Mouse (Mus musculus): ENCODE data around the gene Klk11. TPM values are rescaled to one million over a fixed set of nuclear protein-coding genes. Genes with fewer than 3 reads are reported as not detected.

Klk11 gene
- polyA plus RNA-seq (2017; shearing (Covaris generic)), result under 1 TPM in 1 of 2 experiments, not detected in 1; 0.36 TPM

- ATAC-seq, result no peak
Measured at GRCm38 (mm10) chr7:43774364-43774763, at the start of gene Klk11. TSS of gene Klk11 (plus strand) at chr7:43774604.

DNA sequence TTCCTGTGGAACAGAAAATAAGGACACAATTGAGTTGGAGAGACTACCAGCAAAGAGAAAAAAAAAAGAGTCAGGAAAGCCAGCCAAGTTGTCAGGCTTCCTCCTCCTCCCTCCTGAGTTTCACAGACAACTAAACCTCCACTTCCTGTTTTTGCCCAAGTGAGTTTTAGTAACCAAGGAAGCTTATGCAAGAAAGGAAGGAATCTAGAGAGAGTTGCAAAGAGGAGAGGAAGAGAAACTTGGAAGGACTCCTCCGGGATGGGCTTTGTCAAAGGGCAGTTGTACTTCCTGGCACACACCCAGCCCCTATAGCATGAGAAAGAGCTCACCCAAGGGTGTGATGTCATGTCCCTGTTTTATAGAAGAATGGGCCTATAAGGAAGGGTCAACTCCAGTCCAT, 26.6 kb upstream of the Klk11 start:
- ATAC-seq, result no peak

DNA sequence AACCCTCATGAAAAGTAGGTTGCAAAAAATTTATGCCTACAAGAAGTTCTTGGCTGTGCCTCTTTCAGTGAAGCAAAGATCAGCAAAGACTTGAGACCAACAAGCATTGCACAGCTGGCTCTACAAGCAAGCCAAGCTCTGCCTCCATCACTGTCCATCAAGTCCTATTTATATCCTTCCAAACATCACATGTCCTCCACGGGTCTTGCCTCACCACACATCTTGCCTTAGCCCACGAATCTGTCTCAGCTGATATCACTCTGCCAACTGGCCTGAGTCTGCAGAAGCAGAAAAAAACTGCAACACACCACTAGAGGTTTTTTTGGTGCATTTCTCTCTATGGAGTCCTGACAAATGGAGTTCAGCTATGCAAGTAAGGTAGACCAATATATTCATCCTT, 21.6 kb upstream of the Klk11 start:
- ATAC-seq, result no peak

DNA sequence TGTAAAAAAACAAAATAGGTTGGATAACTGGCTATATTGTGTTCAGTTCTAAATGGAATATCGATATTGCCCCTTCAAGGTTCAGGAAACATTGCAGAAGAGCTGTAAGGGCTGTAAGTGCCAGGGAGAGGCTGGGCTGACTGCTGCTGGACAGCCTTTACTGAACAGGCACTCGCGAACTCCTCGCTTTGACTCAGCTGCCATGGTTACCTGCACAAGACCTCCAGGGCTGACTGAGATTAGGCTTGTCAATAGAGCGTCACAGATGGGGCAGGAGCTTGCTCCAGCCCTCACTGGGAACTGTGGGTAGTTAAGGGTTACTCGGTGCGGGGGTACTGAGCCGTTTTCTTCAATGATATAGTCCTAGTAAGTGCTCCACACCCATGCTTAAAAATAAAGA, 7.9 kb upstream of the Klk11 start:
- ATAC-seq, result no peak

DNA sequence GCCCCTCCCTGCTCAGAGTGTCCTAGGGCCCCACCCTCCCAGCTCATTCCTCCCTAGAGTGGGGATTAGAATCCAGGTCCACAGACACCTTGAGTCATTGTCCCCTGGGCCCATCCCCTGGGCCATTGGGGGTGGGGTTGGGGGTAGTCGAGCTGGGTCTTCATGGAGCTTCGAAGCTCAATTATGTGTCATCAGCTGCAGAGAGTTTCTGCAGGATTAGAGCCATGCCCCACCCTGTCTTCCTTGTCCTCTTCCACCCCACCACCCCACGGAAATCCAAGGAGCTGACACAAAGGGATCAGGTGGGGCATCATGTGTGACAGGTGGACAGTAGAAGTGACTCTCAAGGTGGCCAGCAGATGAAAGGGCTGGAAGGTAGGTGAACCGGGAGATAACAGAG, 5.8 kb upstream of the Klk11 start, which contains the start of gene Klk12:
Gene Klk12, plus strand, starts transcription at position 301 of the 400 bp plus-strand sequence.
- ATAC-seq, result no peak

DNA sequence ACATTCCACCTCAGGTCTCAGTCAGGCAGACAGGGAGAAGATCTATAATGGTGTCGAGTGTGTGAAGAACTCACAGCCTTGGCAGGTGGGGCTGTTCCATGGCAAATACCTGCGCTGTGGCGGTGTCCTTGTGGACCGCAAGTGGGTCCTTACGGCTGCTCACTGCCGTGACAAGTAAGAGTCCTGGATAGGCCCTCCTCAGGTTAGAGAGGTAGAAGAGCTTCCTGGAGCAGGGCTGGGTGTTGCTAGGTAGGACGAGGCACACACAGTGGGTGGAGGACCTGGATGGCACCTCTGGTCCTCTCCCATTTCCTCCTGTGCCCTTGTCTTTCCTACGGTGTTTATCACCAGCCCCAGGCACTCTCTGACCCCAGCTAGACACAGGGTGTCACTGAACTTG, 4.8 kb upstream of the Klk11 start:
- no peak for ATAC-seq

DNA sequence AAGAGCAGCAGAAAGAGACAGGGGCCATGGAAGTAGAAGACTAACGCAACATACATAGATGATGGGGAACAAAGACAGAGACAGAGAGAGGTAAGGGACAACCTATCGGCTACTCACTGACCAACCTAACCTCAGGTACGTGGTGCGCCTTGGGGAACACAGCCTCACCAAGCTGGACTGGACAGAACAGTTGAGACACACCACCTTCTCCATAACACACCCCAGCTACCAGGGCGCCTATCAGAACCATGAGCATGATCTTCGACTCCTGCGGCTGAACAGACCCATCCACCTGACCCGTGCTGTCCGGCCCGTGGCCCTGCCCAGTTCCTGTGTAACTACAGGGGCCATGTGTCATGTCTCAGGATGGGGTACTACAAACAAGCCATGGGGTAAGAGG, 3.7 kb upstream of the Klk11 start:
- ATAC-seq, result no peak

- no peak for ATAC-seq
Measured at GRCm38 (mm10) chr7:43771916-43772315, 2.5 kb upstream of the Klk11 start.

DNA sequence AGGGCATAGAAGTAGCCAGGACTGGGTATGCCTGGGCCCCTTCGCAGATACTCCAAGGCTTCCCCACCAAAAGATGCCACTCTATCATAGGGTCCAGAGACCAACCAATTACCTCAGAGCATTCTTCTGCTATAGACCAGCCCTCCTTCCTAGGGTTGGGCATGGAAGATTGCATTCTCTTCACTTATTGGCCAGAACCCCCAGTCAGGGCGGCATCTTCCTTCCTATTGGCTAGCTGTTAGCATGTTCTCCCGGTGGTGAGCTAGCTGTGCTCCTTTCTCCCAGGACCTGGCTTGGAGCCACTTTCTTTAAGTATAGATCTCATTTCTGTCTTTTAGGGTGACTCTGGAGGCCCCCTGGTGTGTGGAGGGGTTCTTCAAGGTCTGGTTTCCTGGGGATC, 1.5 kb upstream of the Klk11 start:
- no peak for ATAC-seq

- no peak for ATAC-seq
Measured at GRCm38 (mm10) chr7:43774802-43775201, 398 bp downstream of the Klk11 start.

- ATAC-seq, result no peak
Measured at GRCm38 (mm10) chr7:43775311-43776057, 1.1 kb downstream of the Klk11 start.

DNA sequence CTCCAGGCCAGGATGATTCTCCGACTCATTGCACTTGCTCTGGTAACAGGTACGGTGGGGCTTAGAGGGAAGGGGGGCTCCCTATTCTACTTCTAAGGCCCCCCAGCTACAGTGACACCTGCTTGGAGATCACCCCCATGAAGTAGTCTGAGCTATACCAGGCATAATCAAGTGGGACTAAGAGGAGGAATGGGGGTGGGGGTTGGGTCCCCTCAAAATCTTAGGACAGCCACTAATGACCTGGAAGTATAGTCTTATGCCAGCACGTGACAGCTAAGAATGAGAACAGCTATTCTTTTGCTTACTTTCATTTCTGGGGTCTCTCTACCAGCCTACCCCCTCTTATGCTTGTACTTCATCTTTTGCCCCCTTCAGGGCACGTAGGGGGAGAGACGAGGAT, 2.1 kb downstream of the Klk11 start:
- no peak for ATAC-seq

- no peak for ATAC-seq
Measured at GRCm38 (mm10) chr7:43777423-43777822, 3.0 kb downstream of the Klk11 start.

DNA sequence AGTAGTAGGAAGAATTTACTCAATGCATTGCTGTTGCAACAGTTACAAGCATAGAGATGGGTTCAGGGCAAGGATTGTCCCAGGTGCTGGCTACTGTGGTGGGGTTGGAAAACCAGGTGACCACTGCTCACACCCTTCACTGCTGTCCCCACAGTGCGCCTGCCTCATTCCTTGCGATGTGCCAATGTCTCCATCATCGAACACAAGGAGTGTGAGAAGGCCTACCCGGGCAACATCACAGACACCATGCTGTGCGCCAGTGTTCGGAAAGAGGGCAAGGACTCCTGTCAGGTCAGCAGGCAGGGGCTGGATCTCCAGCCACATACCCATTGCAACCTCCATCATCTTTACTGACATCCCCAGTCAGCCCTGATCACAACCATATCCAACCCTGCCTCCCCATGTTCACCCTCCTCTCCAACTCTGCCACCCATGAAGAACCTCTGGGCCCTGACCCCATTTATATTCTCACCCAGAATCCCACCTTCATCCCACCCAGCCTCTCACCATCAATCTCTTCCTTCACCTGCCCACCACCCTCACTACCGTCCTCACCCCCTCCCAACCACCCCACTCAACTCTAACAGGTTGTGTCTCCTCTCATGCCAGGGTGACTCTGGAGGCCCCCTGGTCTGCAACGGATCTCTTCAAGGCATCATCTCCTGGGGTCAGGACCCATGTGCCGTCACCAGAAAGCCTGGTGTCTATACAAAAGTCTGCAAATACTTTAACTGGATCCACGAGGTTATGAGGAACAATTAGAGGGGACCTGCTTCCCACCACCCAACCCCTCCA, 4.0 kb downstream of the Klk11 start:
- no peak for ATAC-seq

GRCm38 (mm10) chr7:43780241-43780640, 5.8 kb downstream of the Klk11 start:
- no peak for ATAC-seq

DNA sequence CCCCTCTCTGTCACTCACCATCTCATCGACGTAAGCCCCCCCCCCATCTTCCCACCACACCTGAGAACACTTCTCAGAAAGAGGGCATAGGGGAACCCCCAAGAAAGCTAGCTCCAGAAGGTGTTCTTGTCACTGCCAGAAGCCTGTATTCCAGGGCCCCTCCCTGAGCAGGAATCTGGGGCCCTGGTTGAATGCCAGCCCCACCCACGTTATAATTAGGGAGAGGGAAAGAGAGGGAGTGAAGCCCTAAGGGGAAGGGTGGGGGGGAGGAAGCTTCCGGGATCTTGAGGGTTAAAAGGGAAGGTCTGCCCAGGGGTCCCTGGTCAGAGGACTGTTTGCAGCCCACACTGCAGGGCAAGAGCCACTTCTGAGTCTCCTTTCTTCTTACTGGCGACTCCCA, 6.3 kb downstream of the Klk11 start, which contains the start of gene Klk10:
Gene Klk10, plus strand, starts transcription at position 290 of the 400 bp plus-strand sequence.
- ATAC-seq, result no peak

- ATAC-seq, result no peak
Measured at GRCm38 (mm10) chr7:43781541-43781940, 7.1 kb downstream of the Klk11 start.

DNA sequence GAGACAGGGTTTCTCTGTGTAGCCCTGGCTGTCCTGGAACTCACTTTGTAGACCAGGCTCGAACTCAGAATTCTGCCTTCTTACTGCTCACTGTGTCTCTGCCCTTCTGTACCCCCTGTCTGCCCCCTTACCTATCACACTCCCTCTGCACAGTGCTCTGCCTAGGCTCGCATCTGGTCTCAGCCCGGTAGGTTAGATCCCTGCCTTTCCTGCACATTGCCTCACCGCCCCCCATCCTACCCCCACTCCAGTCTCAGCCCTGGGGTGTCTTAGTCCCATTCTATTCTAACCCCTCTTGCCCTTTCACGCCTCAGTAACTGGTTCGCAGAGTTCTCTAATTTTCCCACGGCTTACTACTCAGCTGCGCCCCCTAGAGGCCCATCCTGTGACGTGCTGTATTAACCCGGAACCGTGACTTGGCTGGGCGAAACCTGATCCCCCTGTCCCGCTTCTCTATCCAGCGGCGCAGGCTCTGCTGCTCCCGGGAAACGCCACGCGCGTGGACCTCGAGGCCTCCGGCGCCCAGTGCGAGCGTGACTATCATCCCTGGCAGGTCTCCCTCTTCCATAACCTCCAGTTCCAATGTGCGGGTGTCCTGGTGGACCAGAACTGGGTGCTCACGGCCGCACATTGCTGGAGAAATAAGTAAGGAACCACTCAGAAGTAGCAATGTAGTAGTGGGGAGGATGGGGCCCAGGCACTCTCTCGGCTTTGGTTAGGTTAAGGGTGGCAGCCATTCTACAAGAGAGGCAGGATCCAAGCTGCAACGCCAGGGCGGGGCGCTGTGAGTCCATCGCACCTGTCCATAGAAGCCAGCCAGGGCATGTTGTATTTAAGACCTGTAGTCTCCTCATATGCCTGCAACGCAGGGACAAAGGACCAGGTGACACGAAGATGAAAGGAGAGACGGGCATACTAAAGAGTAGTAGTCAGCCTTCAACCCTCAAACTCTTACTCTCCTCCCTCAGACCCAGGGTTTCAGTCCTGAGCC, 8.2 kb downstream of the Klk11 start:
- ATAC-seq, result peak; percentile 78

- ATAC-seq, result no peak
Measured at GRCm38 (mm10) chr7:43785286-43785685, 10.9 kb downstream of the Klk11 start.

DNA sequence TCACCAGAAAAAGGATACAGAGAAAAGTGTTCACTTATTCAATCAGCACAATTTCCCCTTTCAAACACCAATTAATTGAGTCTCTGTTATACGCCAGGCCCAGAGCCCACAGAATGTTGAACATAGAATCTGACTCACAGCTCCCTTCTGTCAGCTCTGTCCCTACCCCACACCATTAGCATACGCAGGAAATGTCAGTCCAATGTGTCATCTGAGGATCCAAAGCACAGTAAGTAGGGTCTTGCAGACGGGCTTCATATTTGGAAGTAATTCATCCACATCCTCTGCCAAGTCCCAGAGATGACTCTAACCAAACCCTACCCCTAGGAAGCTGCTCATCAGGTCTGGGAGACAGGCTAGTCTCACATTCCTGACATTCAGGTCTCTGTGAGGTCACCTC, 13.7 kb downstream of the Klk11 start:
- no peak for ATAC-seq

GRCm38 (mm10) chr7:43789295-43789694, 14.9 kb downstream of the Klk11 start:
- ATAC-seq, result no peak

- no peak for ATAC-seq
Measured at GRCm38 (mm10) chr7:43791591-43791990, 17.2 kb downstream of the Klk11 start, which contains the start of gene Klk9. TSS of gene Klk9 (plus strand) at chr7:43791891.

DNA sequence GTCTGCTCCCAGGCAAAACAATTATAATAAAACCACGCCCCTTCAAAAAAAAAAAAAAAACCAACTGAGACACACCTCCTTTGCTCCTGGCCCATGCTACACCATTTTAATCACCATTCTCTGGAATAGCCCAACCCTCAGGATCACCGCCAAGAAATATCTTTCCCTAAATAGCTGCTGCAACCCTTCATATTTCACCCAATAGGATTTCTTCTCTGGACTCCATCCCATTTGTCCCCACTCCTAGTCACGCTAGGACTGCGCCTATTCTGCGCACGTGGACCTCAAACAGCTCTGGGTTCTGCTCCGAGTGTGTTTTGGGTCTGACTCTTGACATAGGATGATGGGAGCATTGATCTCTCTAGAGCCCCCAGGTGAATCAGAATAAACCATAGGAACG, 22.0 kb downstream of the Klk11 start:
- ATAC-seq, result no peak

Measured in activated CD4-positive, CD25-positive, alpha-beta regulatory T cell, adult 4 months (primary cell).